Mouse (Mus musculus): Measurements from ENCODE around the gene Rnf186.
A peak's percentile ranks its signal among the peaks of the same experiment; 100 is the strongest.

Gene Rnf186

GRCm38 (mm10) chr4:138966866-138967265 is at the start of gene Rnf186:
TSS of gene Rnf186 (plus strand) at chr4:138967112.
- DNase-seq = no peak

GRCm38 (mm10) chr4:138917282-138917681 is 49.6 kb upstream of the Rnf186 start:
- DNase-seq = no peak

DNA sequence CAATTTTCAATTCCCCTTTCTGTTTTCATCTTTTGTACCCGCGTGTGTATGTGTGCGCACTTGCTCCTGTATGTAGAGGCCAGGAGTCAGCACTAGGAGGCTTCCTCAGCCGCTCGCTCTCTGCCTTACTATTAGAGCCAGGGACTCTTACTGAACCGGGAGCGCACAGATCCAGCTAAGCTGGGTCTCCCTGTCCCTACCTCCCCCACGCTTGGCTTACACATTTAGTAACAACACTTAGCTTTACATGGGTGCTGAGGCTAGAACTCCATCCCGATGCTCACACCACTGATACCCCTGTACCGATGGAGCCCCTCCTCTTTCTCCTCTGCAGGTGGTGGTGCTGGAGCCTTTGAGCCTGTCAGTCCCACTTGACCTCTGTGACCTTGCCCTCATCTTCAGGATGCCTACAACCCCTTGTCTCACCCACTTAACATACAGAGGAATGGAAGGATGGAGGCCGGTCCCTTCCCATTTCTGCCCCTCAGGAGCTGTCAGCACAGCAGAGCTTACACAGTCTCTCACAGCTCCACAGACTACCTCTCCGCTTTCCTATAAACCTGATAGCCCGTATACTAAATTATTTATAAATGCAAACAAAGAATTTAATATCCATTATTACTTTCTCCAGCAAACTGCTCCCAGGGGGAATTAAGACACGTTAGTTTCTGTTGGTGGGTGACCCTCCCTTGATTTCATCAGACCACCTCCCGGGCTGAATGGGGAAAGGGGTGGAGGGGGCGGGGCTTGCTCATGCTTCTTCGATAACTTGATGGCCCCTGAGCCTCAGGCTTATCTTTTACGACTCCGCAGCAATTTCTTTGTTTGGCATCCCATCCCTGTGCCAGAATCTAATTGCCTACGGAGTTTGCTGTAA is 45.4 kb upstream of the Rnf186 start:
- DNase-seq = no peak

GRCm38 (mm10) chr4:138922131-138922459 is 44.8 kb upstream of the Rnf186 start:
- DNase-seq = peak; percentile 81

DNA sequence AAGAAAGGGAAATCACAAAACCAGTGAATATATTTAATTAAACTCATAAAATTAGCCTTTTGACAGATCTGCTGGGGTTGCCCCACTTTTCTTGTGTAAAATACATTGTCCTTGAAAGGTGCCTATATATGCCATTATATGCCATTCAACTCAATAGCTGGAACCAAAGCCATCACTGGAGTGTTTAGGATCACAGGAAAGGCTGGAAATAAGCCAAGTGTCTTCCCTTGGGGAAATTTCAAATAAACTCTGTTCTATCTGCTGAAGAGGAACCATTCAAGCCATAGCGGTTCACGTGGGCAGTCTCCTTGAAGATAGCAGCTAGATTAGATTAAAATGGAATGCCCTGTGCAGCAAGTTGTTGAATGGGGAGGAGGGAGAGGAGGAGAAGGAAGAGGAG is 41.4 kb upstream of the Rnf186 start:
- no peak for DNase-seq

- no peak for DNase-seq
Measured at GRCm38 (mm10) chr4:138933862-138934261, 33.0 kb upstream of the Rnf186 start.

GRCm38 (mm10) chr4:138934456-138935145 is 32.3 kb upstream of the Rnf186 start:
- DNase-seq = no peak

DNA sequence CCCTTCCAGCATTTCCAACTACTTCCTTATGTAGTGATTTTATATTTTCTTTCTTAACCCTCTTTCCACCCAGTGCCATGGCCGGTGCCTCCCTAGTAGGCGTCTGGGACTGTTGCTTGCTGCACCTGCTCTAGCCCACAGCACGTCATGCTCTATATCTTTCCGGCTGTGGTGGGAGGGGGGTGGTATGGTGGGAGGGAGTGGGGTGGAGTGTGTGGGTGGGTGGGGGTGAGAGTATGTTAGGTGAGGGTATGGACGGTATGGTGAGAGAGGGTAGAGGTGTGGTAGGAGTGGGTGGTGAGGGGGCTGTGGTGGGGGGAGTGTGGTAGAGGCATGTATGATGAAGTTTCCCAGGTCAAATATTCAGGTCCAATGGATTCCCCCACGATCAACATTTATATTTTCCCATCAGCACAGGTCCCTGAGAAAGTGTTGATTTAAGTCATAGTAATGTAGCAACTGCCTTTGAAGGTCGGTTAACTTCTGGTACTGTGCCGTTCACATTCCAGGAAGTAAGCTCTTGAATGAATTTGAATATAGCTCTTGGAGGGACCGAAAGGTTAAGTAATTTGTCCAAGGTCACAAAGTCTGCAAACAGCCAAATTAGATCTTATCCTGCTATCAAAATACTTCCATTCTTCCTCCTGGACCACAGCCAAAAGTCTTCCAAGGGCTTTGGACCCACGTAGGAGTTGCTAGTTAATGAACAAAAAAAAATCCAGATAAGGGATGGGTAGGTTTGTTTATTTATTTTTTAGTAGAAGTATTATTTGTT is 28.2 kb upstream of the Rnf186 start:
- DNase-seq = no peak

GRCm38 (mm10) chr4:138939481-138939880 is 27.4 kb upstream of the Rnf186 start:
- no peak for DNase-seq

- no peak for DNase-seq
Measured at GRCm38 (mm10) chr4:138941401-138941800, 25.5 kb upstream of the Rnf186 start.

GRCm38 (mm10) chr4:138941966-138942365 is 24.9 kb upstream of the Rnf186 start:
- DNase-seq = no peak

DNA sequence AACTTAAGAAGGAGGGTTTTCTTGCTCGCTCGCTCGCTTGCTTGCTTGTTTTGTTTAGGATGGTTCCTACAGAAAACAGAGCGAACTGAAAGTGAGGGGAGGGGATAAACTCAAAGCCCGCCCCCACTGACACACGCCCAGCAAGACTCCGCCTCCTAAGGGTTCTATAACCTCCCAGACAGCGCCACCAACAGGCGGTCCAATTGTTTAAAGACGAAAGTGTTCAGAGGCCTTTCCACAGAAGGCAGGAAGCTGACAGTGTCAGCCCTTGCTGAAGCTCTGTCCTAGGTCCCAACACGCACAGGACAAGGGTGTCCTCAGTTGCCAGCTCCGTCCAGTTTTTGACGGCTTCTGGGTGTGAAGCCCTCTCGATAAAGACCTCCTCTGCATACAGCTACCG is 23.2 kb upstream of the Rnf186 start:
- DNase-seq = no peak

- no peak for DNase-seq
Measured at GRCm38 (mm10) chr4:138948257-138948656, 18.7 kb upstream of the Rnf186 start.

- no peak for DNase-seq
Measured at GRCm38 (mm10) chr4:138958612-138959011, 8.3 kb upstream of the Rnf186 start.

- DNase-seq = no peak
Measured at GRCm38 (mm10) chr4:138959120-138959519, 7.8 kb upstream of the Rnf186 start.

GRCm38 (mm10) chr4:138959926-138960325 is 7.0 kb upstream of the Rnf186 start:
- DNase-seq = no peak

DNA sequence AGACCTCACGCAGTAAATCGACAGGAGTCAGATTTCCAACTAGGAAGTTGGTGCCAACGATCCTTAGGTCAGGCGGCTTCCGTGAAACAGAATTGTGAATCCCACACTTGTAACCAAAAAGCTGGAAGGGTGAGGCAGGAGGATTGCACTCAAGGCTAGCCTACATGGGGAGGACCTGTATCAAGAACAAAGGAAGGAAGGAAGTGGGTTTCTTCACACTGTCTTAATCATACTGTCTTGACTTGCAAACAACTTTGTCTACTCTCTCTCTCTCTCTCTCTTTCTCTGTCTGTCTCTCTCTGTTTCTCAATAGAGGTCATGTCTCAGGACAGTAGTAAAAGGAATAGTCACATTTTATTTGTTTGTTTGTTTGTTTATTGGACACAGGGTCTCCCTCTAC is 4.2 kb upstream of the Rnf186 start:
- no peak for DNase-seq

DNA sequence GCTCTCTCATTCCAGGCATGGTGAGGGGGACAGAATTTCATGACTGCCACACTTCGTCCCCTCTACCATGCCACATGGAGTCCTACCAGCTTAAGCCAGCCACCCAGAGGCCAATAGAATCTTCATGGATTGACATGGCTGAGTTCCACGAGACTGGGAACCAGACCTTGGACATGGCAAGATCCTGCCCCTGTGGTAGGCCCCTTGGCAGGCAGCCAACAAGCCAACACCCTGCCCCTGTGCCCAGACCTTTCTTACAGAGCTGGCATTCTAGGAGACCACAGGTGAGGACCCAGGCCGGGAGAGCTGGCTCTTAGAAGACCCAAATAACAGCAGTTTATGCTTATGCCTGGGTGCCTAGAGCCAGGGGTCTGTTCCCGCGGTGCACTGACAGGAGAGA is 1.0 kb upstream of the Rnf186 start:
- no peak for DNase-seq

DNA sequence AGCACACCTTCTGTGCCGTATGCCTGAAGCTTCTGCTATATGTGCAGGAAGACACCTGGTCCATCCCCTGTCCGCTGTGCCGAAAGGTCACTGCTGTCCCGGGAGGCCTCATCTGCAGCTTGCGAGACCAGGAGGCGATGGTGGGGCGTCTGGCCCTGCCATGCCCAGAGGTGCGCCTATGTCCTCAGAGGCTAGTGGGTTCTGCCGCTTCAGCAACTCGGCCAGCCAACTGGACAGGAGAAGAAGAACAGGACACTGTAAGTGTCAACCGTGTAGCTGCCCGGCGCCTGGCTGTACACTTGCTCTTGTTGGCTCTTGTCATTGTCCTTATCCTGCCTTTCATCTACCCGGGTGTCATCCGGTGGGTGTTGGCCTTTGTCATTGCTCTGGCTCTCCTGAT is 573 bp downstream of the Rnf186 start:
- DNase-seq = no peak

DNA sequence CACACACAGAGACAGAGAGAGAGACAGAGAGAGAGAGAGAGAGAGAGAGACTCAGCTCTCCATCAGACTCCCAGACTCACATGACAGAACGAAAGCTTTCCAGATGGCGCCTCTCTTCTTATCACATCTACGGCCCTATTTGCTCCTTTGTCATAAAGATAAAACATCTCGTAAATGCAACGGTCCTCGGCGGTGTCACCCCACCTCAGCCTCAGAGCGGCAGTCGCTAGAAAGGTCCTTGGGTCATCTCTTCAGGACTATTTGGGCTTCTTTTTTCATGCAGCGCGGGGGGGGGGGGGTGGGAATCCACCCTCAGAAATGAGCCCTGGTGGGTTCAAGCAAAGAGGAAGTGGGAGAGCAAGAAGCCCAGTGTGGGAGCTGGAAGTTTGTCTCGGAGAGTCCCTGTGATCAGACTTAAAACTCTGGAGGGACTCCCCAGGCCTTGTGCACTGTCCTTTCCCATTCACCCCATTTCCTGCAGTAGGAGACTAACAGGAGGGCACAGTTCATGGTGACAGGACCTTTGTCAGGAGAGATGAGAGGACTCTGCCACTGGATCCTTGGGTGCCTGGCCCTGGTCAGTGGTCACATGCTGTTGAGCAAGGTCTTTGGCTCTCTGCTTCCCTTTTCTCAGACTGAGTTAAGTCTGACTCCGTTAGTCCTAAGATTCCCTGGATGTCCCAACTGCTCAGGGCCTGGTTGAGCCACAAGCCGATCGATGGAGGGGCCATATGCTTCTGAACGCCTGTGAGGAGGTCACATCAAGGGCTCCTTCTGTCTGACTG is 2.1 kb downstream of the Rnf186 start:
- no peak for DNase-seq

- no peak for DNase-seq
Measured at GRCm38 (mm10) chr4:138969736-138970135, 2.8 kb downstream of the Rnf186 start.

DNA sequence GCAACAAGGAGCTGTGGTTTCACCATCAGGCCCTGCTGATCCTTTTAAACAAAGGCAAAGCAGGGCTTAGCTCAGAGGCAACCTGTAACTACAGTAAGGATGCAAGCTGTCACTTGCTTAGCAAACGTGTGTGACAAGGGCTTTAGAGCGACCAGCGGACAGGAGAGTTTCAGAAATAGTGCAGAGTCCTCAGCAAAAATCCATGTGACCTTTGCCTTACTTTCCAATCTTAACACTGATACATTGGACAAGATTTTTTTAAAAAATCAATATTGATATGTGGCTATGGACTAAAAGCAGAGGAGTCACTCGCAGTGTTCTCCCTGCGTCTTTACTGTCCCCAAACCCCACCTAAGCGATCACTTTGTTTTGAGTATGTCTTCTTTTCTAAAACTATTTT is 4.5 kb downstream of the Rnf186 start:
- no peak for DNase-seq
